Mouse (Mus musculus) small intestine, adult 2 months (tissue): Measurements from ENCODE around the gene Snrpn.
"Not testable (repeated sequence)": the region's sequence is repeated elsewhere in the genome, so short reads cannot be mapped to it uniquely, and the experiment has no call there.

Source experiments
- CTCF ChIP-seq: fragments of 200-500 bp; IDR thresholded peaks from 2 replicates; pipeline ENCODE4 v1.5.1; 2012; ENCODE audit warnings: low read depth, mild to moderate bottlenecking, control low read depth, inconsistent platforms, low read length, moderate library complexity, mixed read lengths; ENCODE audit not compliant: insufficient replicate concordance, insufficient read length; ENCODE audit errors: extremely low read depth
- POLR2A ChIP-seq: fragments of 200-500 bp; IDR thresholded peaks from 2 replicates; pipeline ENCODE4 v1.6.1; 2012; ENCODE audit warnings: low read depth, mild to moderate bottlenecking, control low read depth, inconsistent platforms, low read length, moderate library complexity

- not testable (repeated sequence) for TF ChIP-seq POLR2A, CTCF
These were observed 16.9 kb downstream of the Snrpn start for GRCm38 (mm10) chr7:60123086-60123624.
